Comparison of ENCODE assay signal across 11 mouse cellular contexts in the genomic region with DNA sequence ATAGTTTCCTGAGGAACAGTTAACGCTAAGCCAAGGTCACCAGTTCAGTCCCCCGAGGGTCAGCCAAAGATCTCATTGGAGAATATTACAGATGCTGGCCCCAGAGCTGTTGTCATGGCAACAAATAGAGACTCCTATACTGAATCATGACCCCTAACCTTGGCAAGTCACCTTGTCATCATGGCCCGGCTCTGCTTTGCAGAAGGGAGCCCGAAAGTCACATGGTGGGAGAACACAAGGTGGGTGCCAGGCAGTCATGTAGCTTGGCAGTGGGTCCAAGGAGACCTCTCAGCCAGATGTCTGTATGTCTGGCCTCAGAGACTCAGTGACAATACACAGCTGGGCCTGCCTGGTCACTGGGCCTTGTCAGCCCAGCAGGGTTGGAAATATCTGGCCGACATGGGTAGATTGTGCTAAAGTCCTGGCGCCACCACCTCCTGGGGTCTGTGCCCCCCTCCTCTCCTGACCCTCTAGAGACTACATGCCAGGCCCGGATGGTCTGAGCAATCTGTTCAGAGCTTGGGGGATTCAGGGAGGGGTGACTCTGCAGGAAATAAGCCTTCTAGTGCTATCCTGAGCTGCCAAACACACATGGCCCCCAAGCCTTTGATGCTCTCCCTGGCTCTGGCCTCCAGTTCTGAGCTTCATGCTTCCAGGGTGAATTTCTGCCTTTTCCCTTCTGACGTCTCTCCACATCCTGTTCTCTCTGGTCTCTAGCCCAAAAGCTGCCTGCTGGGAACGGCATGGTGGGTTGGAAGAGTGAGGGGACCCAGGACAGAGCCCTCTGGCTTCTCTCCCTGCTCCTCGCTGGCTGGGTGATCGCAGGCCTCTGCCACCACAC. TPM values are rescaled to one million over a fixed set of nuclear protein-coding genes. Genes with fewer than 3 reads are reported as not detected.
DNase-seq lines count a peak whose midpoint lies in the region; ATAC-seq lines count a peak whose summit lies in the region.
"Had no signal": no experiment of that assay in that cellular context is flagged by ENCODE, and none has a peak within 500 bp of the region (broad histone marks: within the 10 kb centered on the region; RNA-seq: fewer than 3 reads in every experiment).

No protein-coding gene starts in this region.

- H3K4me1 ChIP-seq in embryonic facial prominence, embryonic 14.5 days (ENCODE audit: control insufficient read depth, insufficient read depth, low read length): peaks cover 38% of the 10 kb centered on the region
- 0 out of 2 replicates have a peak, but pooled peaks cover 2% of the 10 kb centered on the region for H3K4me1 ChIP-seq in hindbrain, embryonic 11.5 days (replicated peaks; ENCODE audit: control insufficient read depth, insufficient read depth, low read length)

- H3K36me3 ChIP-seq in embryonic facial prominence, embryonic 14.5 days (ENCODE audit: control insufficient read depth, insufficient read depth, low read length): peaks cover 20% of the 10 kb centered on the region
- H3K36me3 ChIP-seq in hindbrain, embryonic 11.5 days (ENCODE audit: control insufficient read depth, insufficient read depth, low read length): no peaks in the 10 kb centered on the region
- H3K36me3 ChIP-seq: liver, embryonic 13.5 days had no signal

- peak; percentile 20 for DNase-seq in kidney, adult 11 months
- DNase-seq in kidney, adult 8-10 months: no peak
- no peak for DNase-seq in embryonic facial prominence, embryonic 14.5 days (ENCODE audit: low spot score)
- DNase-seq in hindbrain, embryonic 11.5 days (ENCODE audit: low spot score): peak; percentile 49
- DNase-seq in lung, postnatal 14 days: peak; percentile 52
- DNase-seq in adrenal gland, postnatal 25 days: no peak
- no peak for DNase-seq in left cerebral cortex, adult 11 months (ENCODE audit: low spot score)
- no peak for DNase-seq in ovary, postnatal 36 days (ENCODE audit: low spot score)
- DNase-seq: liver, embryonic 13.5 days; thymus, adult 18-20 months had no signal

- peak overlapping the region; percentile 20; the same call in 1 of the 2 replicates for H3K9ac ChIP-seq in embryonic facial prominence, embryonic 14.5 days (ENCODE audit: low read depth, low read length)
- H3K9ac ChIP-seq in hindbrain, embryonic 11.5 days (ENCODE audit: low read depth, low read length): no peak overlapping the region
- H3K9ac ChIP-seq: liver, embryonic 13.5 days had no signal

- H3K27me3 ChIP-seq in embryonic facial prominence, embryonic 14.5 days (replicated peaks; ENCODE audit: control insufficient read depth, insufficient read depth, low read length): no peaks in the 10 kb centered on the region
- H3K27me3 ChIP-seq in hindbrain, embryonic 11.5 days (ENCODE audit: control insufficient read depth, insufficient read depth, low read length): no peaks in the 10 kb centered on the region; the same call in 1 of the 2 replicates

- peak overlapping the region; percentile 7 for H3K27ac ChIP-seq in embryonic facial prominence, embryonic 14.5 days (replicated peaks; ENCODE audit: low read depth, low read length)
- no peak overlapping the region for H3K27ac ChIP-seq in hindbrain, embryonic 11.5 days (ENCODE audit: low read depth, low read length)
- H3K27ac ChIP-seq: liver, embryonic 13.5 days had no signal

- H3K4me2 ChIP-seq in embryonic facial prominence, embryonic 14.5 days (ENCODE audit: low read depth, low read length): no peak overlapping the region
- no peak overlapping the region for H3K4me2 ChIP-seq in hindbrain, embryonic 11.5 days (replicated peaks; ENCODE audit: low read depth, low read length)
- H3K4me2 ChIP-seq: liver, embryonic 13.5 days had no signal

- no peaks in the 10 kb centered on the region for H3K9me3 ChIP-seq in embryonic facial prominence, embryonic 14.5 days (ENCODE audit: control insufficient read depth, low read length)
- no peaks in the 10 kb centered on the region for H3K9me3 ChIP-seq in hindbrain, embryonic 11.5 days (ENCODE audit: control insufficient read depth, low read length)
- H3K9me3 ChIP-seq: liver, embryonic 13.5 days had no signal

- no peak overlapping the region for H3K4me3 ChIP-seq in embryonic facial prominence, embryonic 14.5 days (ENCODE audit: low read depth, low read length)
- H3K4me3 ChIP-seq in hindbrain, embryonic 11.5 days (ENCODE audit: low read depth, low read length): no peak overlapping the region
- H3K4me3 ChIP-seq: liver, embryonic 13.5 days had no signal

- ATAC-seq in embryonic facial prominence, embryonic 14.5 days (ENCODE audit: low read depth): no peak
- ATAC-seq in hindbrain, embryonic 11.5 days (ENCODE audit: low FRiP score): no peak

- WGBS in embryonic facial prominence, embryonic 14.5 days: 45% methylated on average over 11 of the region's 11 CpGs
- 42% methylated on average over 11 of the region's 11 CpGs for WGBS in hindbrain, embryonic 11.5 days

RNA-seq across cellular contexts. Expression of a gene that starts 6.4 kb away (rescaled TPM):
- 152 and 188 TPM in 2 replicates for polyA plus RNA-seq in embryonic facial prominence, embryonic 14.5 days (2014; fragmentation: Nextera tagmentation; extraction: Ambion mirVana)
- 1.7 and 1.8 TPM in 2 replicates for polyA plus RNA-seq in hindbrain, embryonic 11.5 days (2014; fragmentation: Nextera tagmentation; extraction: Ambion mirVana)
- total RNA-seq in adrenal gland, postnatal 25 days (2021): 26.9 and 30.1 TPM in 2 replicates
- total RNA-seq: neutrophil, adult 5-6 weeks had no signal

RNA-seq across cellular contexts. Expression of a gene that starts 52.3 kb away (rescaled TPM):
- polyA plus RNA-seq in embryonic facial prominence, embryonic 14.5 days (2014; fragmentation: Nextera tagmentation; extraction: Ambion mirVana): 6.2 and 8.5 TPM in 2 replicates
- 12.4 and 14.7 TPM in 2 replicates for polyA plus RNA-seq in hindbrain, embryonic 11.5 days (2014; fragmentation: Nextera tagmentation; extraction: Ambion mirVana)
- total RNA-seq in adrenal gland, postnatal 25 days (2021): 21.7 and 23.6 TPM in 2 replicates

Comparison
In these comparisons a context has a peak if more than half of its experiments do, and no peak if none do; other contexts are left out.
1. DNase-seq: peak in kidney, adult 11 months (single experiment), hindbrain, embryonic 11.5 days (single experiment) and lung, postnatal 14 days (single experiment); none in kidney, adult 8-10 months (0 of 2), embryonic facial prominence, embryonic 14.5 days (single experiment), adrenal gland, postnatal 25 days (single experiment), left cerebral cortex, adult 11 months (single experiment) and ovary, postnatal 36 days (single experiment).
2. RNA of a gene that starts 6.4 kb away (polyA plus RNA-seq): 152 to 188 TPM in embryonic facial prominence, embryonic 14.5 days; 1.7 to 1.8 TPM in hindbrain, embryonic 11.5 days; every median in the first group is over 10 times any median in the second.